ENCODE assay signal across 9 mouse cellular contexts in genomic region chr9:21752252-21752792, GRCm38 (mm10). TPM values are rescaled to one million over a fixed set of nuclear protein-coding genes. Genes with fewer than 3 reads are reported as not detected.
A peak's percentile ranks its signal among the peaks of the same experiment; 100 is the strongest.
DNase-seq lines count a peak whose midpoint lies in the region; ATAC-seq and TF ChIP-seq lines count a peak whose summit lies in the region.
"Had no signal": no experiment of that assay in that cellular context is flagged by ENCODE, and none has a peak within 500 bp of the region (broad histone marks: within the 10 kb centered on the region; RNA-seq: fewer than 3 reads in every experiment).

No protein-coding gene starts in this region.

- H3K9ac ChIP-seq in intestine, embryonic 14.5 days (ENCODE audit: low read length) = 0 out of 2 replicates have a peak overlapping the region, but pooled peaks have one; percentile 14
- no peak overlapping the region for H3K9ac ChIP-seq in liver, embryonic 12.5 days

- DNase-seq in right cerebral cortex, adult 2 months (ENCODE audit: low spot score in 2 of 2) = peak; percentile 46 to 51
- DNase-seq in right cerebral cortex, postnatal 10 days (ENCODE audit: low spot score in 2 of 2) = no peak
- peak; percentile 43 for DNase-seq in gastrocnemius, adult 18-20 months (ENCODE audit: low spot score)
- peak; percentile 60 for DNase-seq in intestine, embryonic 14.5 days (ENCODE audit: low spot score)
- no peak for DNase-seq in layer of hippocampus, adult 8-10 months (ENCODE audit: low spot score in 2 of 2)
- DNase-seq in thymus, postnatal 25 days = no peak

- 43% methylated on average over 10 of the region's 10 CpGs for WGBS in intestine, embryonic 14.5 days
- WGBS in liver, embryonic 12.5 days (ENCODE audit: insufficient replicate concordance) = 42% methylated on average over 10 of the region's 10 CpGs

- no peak for TF ChIP-seq CTCF in testis, adult 2 months (IDR thresholded peaks at IDR 0.05; ENCODE audit: control insufficient read depth, insufficient read depth, insufficient replicate concordance, low read depth, low read length)

- H3K9me3 ChIP-seq in intestine, embryonic 14.5 days (ENCODE audit: control insufficient read depth, low read length) = no peaks in the 10 kb centered on the region
- no peaks in the 10 kb centered on the region for H3K9me3 ChIP-seq in liver, embryonic 12.5 days (replicated peaks)
- H3K9me3 ChIP-seq: megakaryocyte, embryonic 14.5 days had no signal

- no peak overlapping the region for H3K4me2 ChIP-seq in intestine, embryonic 14.5 days (ENCODE audit: low read length)
- no peak overlapping the region for H3K4me2 ChIP-seq in liver, embryonic 12.5 days

- ATAC-seq in intestine, embryonic 14.5 days (replicated peaks; ENCODE audit: low FRiP score, low TSS enrichment, low read depth) = peak; percentile 45
- 0 out of 2 replicates have a peak, but pooled peaks have one; percentile 44 for ATAC-seq in liver, embryonic 12.5 days

- no peak for TF ChIP-seq POLR2A in testis, adult 2 months (IDR thresholded peaks at IDR 0.05; ENCODE audit: control insufficient read depth, low read depth, low read length)

- H3K27me3 ChIP-seq in intestine, embryonic 14.5 days (replicated peaks; ENCODE audit: control insufficient read depth, insufficient read depth, low read length) = no peaks in the 10 kb centered on the region
- no peaks in the 10 kb centered on the region for H3K27me3 ChIP-seq in liver, embryonic 12.5 days (replicated peaks)
- no peaks in the 10 kb centered on the region for H3K27me3 ChIP-seq in testis, adult 2 months (ENCODE audit: control insufficient read depth, insufficient read depth, low read length)
- H3K27me3 ChIP-seq: megakaryocyte, embryonic 14.5 days had no signal

- H3K4me3 ChIP-seq in intestine, embryonic 14.5 days (ENCODE audit: low read depth, low read length) = no peak overlapping the region
- H3K4me3 ChIP-seq in liver, embryonic 12.5 days = no peak overlapping the region
- H3K4me3 ChIP-seq in testis, adult 2 months (ENCODE audit: control insufficient read depth, low read depth, low read length) = no peak overlapping the region
- H3K4me3 ChIP-seq: megakaryocyte, embryonic 14.5 days had no signal

- peak overlapping the region; percentile 79 for H3K27ac ChIP-seq in intestine, embryonic 14.5 days (ENCODE audit: low read depth)
- peak overlapping the region; percentile 61 for H3K27ac ChIP-seq in liver, embryonic 12.5 days
- peak overlapping the region; percentile 41; the same call in 1 of the 2 replicates for H3K27ac ChIP-seq in testis, adult 2 months (ENCODE audit: control insufficient read depth, insufficient read depth, low read depth, low read length)

- peaks cover 49% of the 10 kb centered on the region for H3K36me3 ChIP-seq in intestine, embryonic 14.5 days (ENCODE audit: control insufficient read depth, insufficient read depth, low read length)
- peaks cover 64% of the 10 kb centered on the region for H3K36me3 ChIP-seq in liver, embryonic 12.5 days
- H3K36me3 ChIP-seq in testis, adult 2 months (ENCODE audit: control insufficient read depth, insufficient read depth, low read length) = no peaks in the 10 kb centered on the region

- H3K4me1 ChIP-seq in intestine, embryonic 14.5 days (replicated peaks; ENCODE audit: control insufficient read depth, insufficient read depth, low read length) = peaks cover 16% of the 10 kb centered on the region; the same call in 1 of the 2 replicates
- H3K4me1 ChIP-seq in liver, embryonic 12.5 days = peaks cover 16% of the 10 kb centered on the region
- H3K4me1 ChIP-seq in testis, adult 2 months (ENCODE audit: control insufficient read depth, insufficient read depth, low read length) = peaks cover 3% of the 10 kb centered on the region; the same call in 1 of the 2 replicates

RNA-seq across cellular contexts. Expression of gene Spc24, which starts 7.8 kb away (rescaled TPM):
- total RNA-seq in gastrocnemius, adult 18-20 months (2021) = 1 to 10 TPM; 1.9 TPM
- 127 and 135 TPM in 2 replicates for polyA plus RNA-seq in intestine, embryonic 14.5 days (2014; fragmentation: Nextera tagmentation; extraction: Ambion mirVana)
- polyA plus RNA-seq in liver, embryonic 12.5 days (2016; fragmentation: Nextera tagmentation; extraction: Ambion mirVana) = 112 and 114 TPM in 2 replicates
- polyA plus RNA-seq in testis, adult 2 months (2012; rRNA removed) = 16.5 and 17.1 TPM in 2 replicates
- 1 to 10 TPM in 2 of 4 experiments, under 1 TPM in 2; 0.45 to 4.3 (median 2.1) TPM for total RNA-seq in layer of hippocampus, adult 8-10 months (2022)

RNA-seq across cellular contexts. Expression of gene Ldlr, which starts 29.0 kb away (rescaled TPM):
- total RNA-seq in gastrocnemius, adult 18-20 months (2021) = 1 to 10 TPM; 2.4 to 2.6 TPM
- 32.2 and 34.8 TPM in 2 replicates for polyA plus RNA-seq in intestine, embryonic 14.5 days (2014; fragmentation: Nextera tagmentation; extraction: Ambion mirVana)
- 31.1 and 32.9 TPM in 2 replicates for polyA plus RNA-seq in liver, embryonic 12.5 days (2016; fragmentation: Nextera tagmentation; extraction: Ambion mirVana)
- polyA plus RNA-seq in testis, adult 2 months (2012; rRNA removed) = 2.9 TPM in 2 replicates
- total RNA-seq in layer of hippocampus, adult 8-10 months (2022) = 10 to 100 TPM; 16.7 to 38.7 (median 26.4) TPM

RNA-seq across cellular contexts. Expression of gene Kank2, which starts 46.2 kb away (rescaled TPM):
- total RNA-seq in gastrocnemius, adult 18-20 months (2021) = 10 to 100 TPM; 12.6 to 14.3 TPM
- 9.5 and 9.6 TPM in 2 replicates for polyA plus RNA-seq in intestine, embryonic 14.5 days (2014; fragmentation: Nextera tagmentation; extraction: Ambion mirVana)
- 5.0 and 5.5 TPM in 2 replicates for polyA plus RNA-seq in liver, embryonic 12.5 days (2016; fragmentation: Nextera tagmentation; extraction: Ambion mirVana)
- 6.7 and 6.9 TPM in 2 replicates for polyA plus RNA-seq in testis, adult 2 months (2012; rRNA removed)
- 10 to 100 TPM in 2 of 4 experiments, 1 to 10 TPM in 2; 7.2 to 10.1 (median 9.3) TPM for total RNA-seq in layer of hippocampus, adult 8-10 months (2022)

Comparison
In these comparisons a context has a peak if more than half of its experiments do, and no peak if none do; other contexts are left out.
1. DNase-seq: peak in right cerebral cortex, adult 2 months (2 of 2), gastrocnemius, adult 18-20 months (single experiment) and intestine, embryonic 14.5 days (single experiment); none in right cerebral cortex, postnatal 10 days (0 of 2), layer of hippocampus, adult 8-10 months (0 of 2) and thymus, postnatal 25 days (single experiment).
2. Peak in every context shown above with its lines, with median percentiles within 50 percentile points of each other: H3K27ac ChIP-seq.